In genomic region chr3:27153701-27154209, GRCm38 (mm10) we compare ENCODE assay signal across 8 mouse cellular contexts. TPM values are rescaled to one million over a fixed set of nuclear protein-coding genes. Genes with fewer than 3 reads are reported as not detected.
DNase-seq lines count a peak whose midpoint lies in the region; ATAC-seq lines count a peak whose summit lies in the region.

Gene Ect2 (minus strand): TSS chr3:27153878.

- peak; percentile 97 for DNase-seq in MEL-GATA-1-ER (ENCODE audit: extremely low read depth, low read depth)
- DNase-seq in cerebellum, adult 8-10 months, result peak; percentile 98
- DNase-seq in forelimb bud, embryonic 11.5 days (ENCODE audit: low read depth, low spot score), result peak; percentile 99
- DNase-seq in layer of hippocampus, adult 9-10 months (ENCODE audit: low spot score), result peak; percentile 98
- DNase-seq in ovary, postnatal 10 days (ENCODE audit: low spot score), result peak; percentile 99
- peak; percentile 98 to 99 for DNase-seq in thymus, postnatal 10 days (ENCODE audit: low spot score in 2 of 2)

- no peaks in the 10 kb centered on the region for H3K27me3 ChIP-seq in lung, embryonic 16.5 days (ENCODE audit: control insufficient read depth, insufficient read depth, low read depth, low read length)

- H3K9ac ChIP-seq in lung, embryonic 16.5 days (ENCODE audit: low read length), result peak within 1 kb of the TSS; percentile 90

- H3K4me2 ChIP-seq in lung, embryonic 16.5 days (ENCODE audit: low read depth, low read length), result peak within 1 kb of the TSS; percentile 60

- H3K9me3 ChIP-seq in lung, embryonic 16.5 days (ENCODE audit: control insufficient read depth, low read length), result no peaks in the 10 kb centered on the region

- peak within 1 kb of the TSS; percentile 93 for H3K27ac ChIP-seq in lung, embryonic 16.5 days (ENCODE audit: low read length)

- peak within 1 kb of the TSS; percentile 93 for H3K4me3 ChIP-seq in lung, embryonic 16.5 days (ENCODE audit: low read length)

- under 1% methylated on average over 37 of the region's 37 CpGs for WGBS in lung, embryonic 16.5 days

- peak; percentile 97 for ATAC-seq in hematopoietic stem cell, adult 5-6 weeks (replicated peaks in 1 of 2; ENCODE audit: insufficient read depth in 1 of 2, low FRiP score in 2 of 2, low TSS enrichment in 1 of 2, low read depth in 1 of 2, poor library complexity in 2 of 2, severe bottlenecking in 2 of 2)
- ATAC-seq in lung, embryonic 16.5 days (ENCODE audit: low read depth), result peak; percentile 96

- H3K4me1 ChIP-seq in lung, embryonic 16.5 days (replicated peaks; ENCODE audit: control insufficient read depth, insufficient read depth, low read length), result peaks cover 21% of the 10 kb centered on the region

- peaks cover 5% of the 10 kb centered on the region for H3K36me3 ChIP-seq in lung, embryonic 16.5 days (ENCODE audit: control insufficient read depth, insufficient read depth, low read length)

RNA-seq across cellular contexts. Expression of gene Ect2, which starts in this region (rescaled TPM):
- total RNA-seq in hematopoietic stem cell, adult 5-6 weeks (2017), result 51.0 and 66.1 TPM in 2 replicates
- polyA plus RNA-seq in lung, embryonic 16.5 days (2015; fragmentation: Nextera tagmentation; extraction: Ambion mirVana), result 67.2 and 71.4 TPM in 2 replicates

Comparison
In these comparisons a context has a peak if more than half of its experiments do, and no peak if none do; other contexts are left out.
1. Peak in every context shown above with its lines: DNase-seq, ATAC-seq, H3K4me3 ChIP-seq and H3K27ac ChIP-seq.